ENCODE assay signal across 10 mouse cellular contexts in the genomic region with DNA sequence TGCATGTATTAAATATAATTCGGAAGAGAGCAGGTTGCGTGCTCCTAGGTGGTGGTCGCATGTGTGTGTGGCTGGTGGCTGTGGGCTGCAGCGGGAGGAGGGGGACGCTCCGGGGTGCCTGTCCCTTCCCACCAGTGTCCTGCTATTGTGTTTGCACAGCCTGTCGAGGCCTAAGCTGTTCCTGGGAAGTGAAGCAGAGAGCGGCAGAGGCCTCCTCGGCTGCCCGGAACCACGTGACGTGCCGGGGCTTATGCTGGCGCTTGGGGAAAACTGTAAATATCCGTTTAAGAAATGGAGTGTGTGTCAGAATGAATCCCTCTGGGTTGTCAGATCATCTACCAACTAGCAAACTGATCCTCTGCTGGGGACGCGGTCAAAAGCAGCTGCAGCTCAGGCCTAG.
A peak's percentile ranks its signal among the peaks of the same experiment; 100 is the strongest.
DNase-seq lines count a peak whose midpoint lies in the region; ATAC-seq and TF ChIP-seq lines count a peak whose summit lies in the region.
"Had no signal": no experiment of that assay in that cellular context is flagged by ENCODE, and none has a peak within 500 bp of the region (broad histone marks: within the 10 kb centered on the region; RNA-seq: fewer than 3 reads in every experiment).

No protein-coding gene starts in this region.

- H3K27me3 ChIP-seq in hindbrain, postnatal 0 days (ENCODE audit: insufficient read depth, low read length), result no peaks in the 10 kb centered on the region

- no peak for TF ChIP-seq CTCF in hindbrain, postnatal 0 days (IDR thresholded peaks at IDR 0.05; ENCODE audit: low read depth)

- ATAC-seq in hindbrain, postnatal 0 days, result peak; percentile 49; the same call in 1 of the 2 replicates
- no peak for ATAC-seq in erythroblast, adult 5-6 weeks (replicated peaks; ENCODE audit: low FRiP score, poor library complexity, severe bottlenecking)

- H3K36me3 ChIP-seq in hindbrain, postnatal 0 days (ENCODE audit: insufficient read depth, low read length), result no peaks in the 10 kb centered on the region

- H3K9me3 ChIP-seq in hindbrain, postnatal 0 days (ENCODE audit: low read length), result no peaks in the 10 kb centered on the region

- 16% methylated on average over 17 of the region's 17 CpGs for WGBS in hindbrain, postnatal 0 days

- no peak overlapping the region for H3K9ac ChIP-seq in hindbrain, postnatal 0 days (replicated peaks; ENCODE audit: low read length)

- H3K4me3 ChIP-seq in hindbrain, postnatal 0 days (ENCODE audit: low read length), result no peak overlapping the region
- H3K4me3 ChIP-seq: layer of hippocampus, adult 2 months had no signal

- DNase-seq in embryo, embryonic 10 days (ENCODE audit: low spot score), result peak; percentile 56
- no peak for DNase-seq in embryo, embryonic 9.5 days (ENCODE audit: extremely low spot score)
- peak; percentile 19 for DNase-seq in right cerebral cortex, postnatal 4 days
- no peak for DNase-seq in right cerebral cortex, adult 18-20 months
- DNase-seq in hindbrain, postnatal 0 days (ENCODE audit: low spot score), result peak; percentile 59
- DNase-seq in retina, postnatal 1 day, result peak; percentile 86
- no peak for DNase-seq in thymus, postnatal 14 days
- DNase-seq: cerebellum, postnatal 36 days had no signal

- peak overlapping the region; percentile 27; the same call in 1 of the 2 replicates for H3K4me2 ChIP-seq in hindbrain, postnatal 0 days (ENCODE audit: low read depth, low read length)

- no peak overlapping the region for H3K27ac ChIP-seq in hindbrain, postnatal 0 days
- H3K27ac ChIP-seq: layer of hippocampus, adult 2 months had no signal

- H3K4me1 ChIP-seq in hindbrain, postnatal 0 days (ENCODE audit: insufficient read depth, low read length), result no peaks in the 10 kb centered on the region

Comparison
In these comparisons a context has a peak if more than half of its experiments do, and no peak if none do; other contexts are left out.
1. DNase-seq: peak in embryo, embryonic 10 days (single experiment), right cerebral cortex, postnatal 4 days (single experiment), hindbrain, postnatal 0 days (single experiment) and retina, postnatal 1 day (single experiment); none in embryo, embryonic 9.5 days (single experiment), right cerebral cortex, adult 18-20 months (single experiment) and thymus, postnatal 14 days (single experiment).